Comparison of ENCODE assay signal across 29 mouse cellular contexts in the genomic region with DNA sequence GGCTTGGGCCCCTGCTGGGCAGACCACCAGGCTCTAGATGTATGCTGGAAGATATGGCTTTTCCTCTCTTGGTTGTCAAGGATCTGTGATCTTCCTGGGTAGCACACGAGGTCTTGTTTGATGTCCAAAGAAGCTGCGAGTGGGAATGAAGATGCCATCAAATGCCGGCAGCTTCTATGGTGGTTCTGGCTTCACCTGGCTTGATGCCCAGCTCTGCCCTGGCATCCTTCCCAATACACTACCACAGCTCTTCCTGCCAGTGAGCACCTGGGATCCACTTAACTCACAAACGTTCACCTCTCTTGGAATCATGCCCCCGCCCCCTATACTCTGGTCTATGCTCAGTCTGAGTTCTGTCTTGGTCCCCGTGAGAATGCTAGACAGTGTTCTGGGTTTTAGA. TPM values are rescaled to one million over a fixed set of nuclear protein-coding genes. Genes with fewer than 3 reads are reported as not detected.
A peak's percentile ranks its signal among the peaks of the same experiment; 100 is the strongest.
DNase-seq lines count a peak whose midpoint lies in the region; ATAC-seq lines count a peak whose summit lies in the region.
"Had no signal": no experiment of that assay in that cellular context is flagged by ENCODE, and none has a peak within 500 bp of the region (broad histone marks: within the 10 kb centered on the region; RNA-seq: fewer than 3 reads in every experiment).

No protein-coding gene starts in this region.

- DNase-seq in adrenal gland, postnatal 10 days, result peak; percentile 43
- DNase-seq in adrenal gland, adult 2 months, result no peak
- peak; percentile 25 for DNase-seq in cerebellum, adult 8-10 months
- DNase-seq in kidney, postnatal 10 days, result peak; percentile 27
- DNase-seq in kidney, adult 11 months, result no peak
- DNase-seq in MN1 (ENCODE audit: low spot score), result peak; percentile 50
- DNase-seq: embryo, embryonic 11 days; gastrocnemius, postnatal 36 days; liver, embryonic 13.5 days; lung, adult 2 months; thymus, adult 18-20 months; thymus, postnatal 36 days had no signal

- no peak for ATAC-seq in cerebellum, adult (ENCODE audit: insufficient number of reproducible peaks, low FRiP score, low TSS enrichment)
- ATAC-seq: forebrain, embryonic 13.5 days; inflammation-experienced regulatory T-cells, adult 6 months had no signal

RNA-seq across cellular contexts. Expression of gene Otos, which starts 18.5 kb away (rescaled TPM):
- not detected for total RNA-seq in adrenal gland, postnatal 10 days (2021)
- total RNA-seq in adrenal gland, adult 2 months (2021), result not detected
- polyA plus RNA-seq in adrenal gland, adult 2 months (2012; rRNA removed), result 0.47 and 0.74 TPM in 2 replicates
- total RNA-seq: gastrocnemius, adult 18-20 months; gastrocnemius, postnatal 36 days; heart, adult 8-10 months; heart, postnatal 25 days; left cerebral cortex, postnatal 25 days had no signal
- polyA plus RNA-seq: heart, embryonic 14.5 days; hindbrain, embryonic 12.5 days; liver, embryonic 13.5 days; lung, adult 2 months; midbrain, embryonic 12.5 days had no signal

RNA-seq across cellular contexts. Expression of gene Cops9, which starts 25.3 kb away (rescaled TPM):
- total RNA-seq in adrenal gland, postnatal 10 days (2021), result 100 to 1,000 TPM; 259 to 260 TPM
- 100 to 1,000 TPM; 320 to 351 TPM for total RNA-seq in adrenal gland, adult 2 months (2021)
- polyA plus RNA-seq in adrenal gland, adult 2 months (2012; rRNA removed), result 51.9 and 62.0 TPM in 2 replicates

RNA-seq across cellular contexts. Expression of gene Olfr12, which starts 49.5 kb away (rescaled TPM):
- not detected for total RNA-seq in adrenal gland, postnatal 10 days (2021)
- total RNA-seq in adrenal gland, adult 2 months (2021), result not detected
- polyA plus RNA-seq in adrenal gland, adult 2 months (2012; rRNA removed), result not detected in 2 replicates
- total RNA-seq: gastrocnemius, adult 18-20 months; gastrocnemius, postnatal 36 days; heart, adult 8-10 months; heart, postnatal 25 days; left cerebral cortex, postnatal 25 days; megakaryocyte, adult 5-6 weeks had no signal
- polyA plus RNA-seq: brain, embryonic 14.5 days; forebrain, embryonic 13.5 days; heart, embryonic 14.5 days; hindbrain, embryonic 12.5 days; inflammation-experienced regulatory T-cells, adult 6 months; kidney, postnatal 0 days; limb, embryonic 14.5 days; liver, embryonic 13.5 days; lung, adult 2 months; neural tube, embryonic 11.5 days; small intestine, adult 2 months; stomach, embryonic 16.5 days had no signal

Comparison
In these comparisons a context has a peak if more than half of its experiments do, and no peak if none do; other contexts are left out.
1. DNase-seq: peak in adrenal gland, postnatal 10 days (single experiment), cerebellum, adult 8-10 months (single experiment), kidney, postnatal 10 days (single experiment) and MN1 (single experiment); none in adrenal gland, adult 2 months (single experiment) and kidney, adult 11 months (single experiment).